Mouse (Mus musculus) CD4-positive, CD25-positive, alpha-beta regulatory T cell, adult 4 months (primary cell): ENCODE measurements around the gene Exoc3l. TPM values are rescaled to one million over a fixed set of nuclear protein-coding genes. Genes with fewer than 3 reads are reported as not detected.

Experiments used
- ATAC-seq: one replicate; pipeline ENCODE4 v1.8.0; 2017
- polyA plus RNA-seq, 2 experiments: library from polyadenylated mRNA; unstranded; fragments of 100-300 nt; shearing (Covaris generic); gene quantifications; one replicate each; pipeline ENCODE4 v1.2.1; 2017

Gene Exoc3l
- polyA plus RNA-seq, 2 experiments from 2014 or later, result 1.1 TPM; not detected in 1

DNA sequence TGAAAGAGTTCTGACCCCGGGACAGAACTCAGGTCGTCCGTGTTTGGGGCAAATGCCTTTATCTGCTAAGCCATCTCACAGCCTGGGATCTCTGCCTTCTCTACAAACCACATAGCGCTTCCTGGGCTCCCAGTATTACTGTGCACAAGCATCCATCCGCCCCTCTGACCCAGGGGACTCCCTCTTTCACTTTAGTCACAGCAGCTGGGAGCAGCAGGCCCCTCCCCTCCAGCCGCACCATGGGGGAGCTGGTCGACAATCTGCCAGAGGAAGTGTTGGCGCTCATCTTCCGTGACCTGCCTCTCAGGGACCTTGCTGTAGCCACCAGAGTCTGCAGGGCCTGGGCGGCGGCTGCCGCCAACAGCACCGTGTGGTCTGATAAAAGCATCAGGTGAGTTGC, 29.1 kb downstream of the Exoc3l start:
- peak; percentile 36 for ATAC-seq

DNA sequence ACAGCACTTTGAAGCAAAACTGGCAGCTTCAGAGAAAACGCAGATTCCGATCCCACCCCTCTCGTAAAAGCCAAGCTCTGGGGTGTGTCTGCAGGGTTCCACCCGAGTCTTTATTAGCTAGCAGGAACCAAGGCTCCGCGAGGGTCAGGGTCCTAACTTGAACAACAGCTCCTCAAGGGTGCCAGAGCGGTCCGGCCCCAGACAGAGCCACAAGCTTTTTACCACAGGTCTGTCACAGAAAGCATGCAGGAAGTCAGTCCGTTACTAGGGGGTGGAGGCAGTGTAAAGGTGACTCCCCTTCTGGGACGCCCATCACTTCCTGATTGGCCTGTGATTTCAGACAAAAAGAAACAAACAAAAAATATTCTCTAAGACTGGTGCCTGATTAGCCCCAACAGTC, 30.8 kb downstream of the Exoc3l start:
- ATAC-seq, result peak; percentile 78

DNA sequence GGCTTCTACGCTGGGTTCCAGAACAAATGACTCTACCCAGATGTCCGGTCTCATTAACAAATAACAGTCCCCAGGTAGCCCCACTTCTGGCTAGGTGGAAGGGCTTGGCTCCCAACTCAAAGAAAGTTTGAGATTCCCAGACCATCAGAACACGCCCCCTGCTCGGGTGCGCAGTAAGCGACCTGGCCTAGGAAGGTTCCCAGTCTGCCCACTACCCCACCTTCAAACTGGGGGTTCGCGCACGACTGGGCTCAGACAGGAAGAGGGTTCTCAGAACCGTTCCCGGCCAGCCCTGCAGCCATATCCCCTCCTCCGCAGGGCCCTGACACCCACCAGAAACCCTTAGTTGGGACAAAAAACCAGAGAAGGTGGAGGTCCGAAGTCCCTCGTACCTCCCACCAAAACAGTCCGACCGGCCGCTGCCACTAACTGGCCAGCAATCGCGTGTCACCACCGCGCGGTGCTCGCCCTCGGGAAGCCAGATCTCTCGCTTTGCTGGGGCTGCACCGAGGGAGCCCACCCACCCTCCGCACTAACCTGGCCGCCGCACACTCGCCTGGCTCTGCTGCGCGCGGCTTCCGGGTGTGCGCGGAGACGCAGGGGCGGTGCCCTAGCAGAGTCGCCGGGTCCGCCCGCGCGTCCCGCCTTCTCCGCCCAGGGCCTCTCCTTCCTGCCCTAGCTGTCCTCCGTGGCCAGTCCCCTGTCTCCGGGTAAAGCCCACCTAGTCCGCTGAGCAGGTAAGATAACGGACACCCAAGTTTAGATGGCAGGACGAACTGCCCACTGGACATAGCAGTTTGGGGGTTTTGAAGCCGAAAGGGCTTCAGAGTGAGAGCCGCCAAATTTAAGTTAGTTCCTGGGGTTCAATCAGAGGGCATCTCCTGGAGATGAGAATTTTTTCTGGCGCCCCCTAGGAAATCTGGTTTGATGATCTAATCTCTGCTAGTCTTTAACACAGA, 31.6 kb downstream of the Exoc3l start, which contains the start of the genes Tradd and Fbxl8:
Tradd (minus strand) TSS at position 586 of the 959 bp plus-strand sequence.
Fbxl8 (plus strand) TSS at position 625 of the 959 bp plus-strand sequence.
- ATAC-seq, result peak; percentile 72

DNA sequence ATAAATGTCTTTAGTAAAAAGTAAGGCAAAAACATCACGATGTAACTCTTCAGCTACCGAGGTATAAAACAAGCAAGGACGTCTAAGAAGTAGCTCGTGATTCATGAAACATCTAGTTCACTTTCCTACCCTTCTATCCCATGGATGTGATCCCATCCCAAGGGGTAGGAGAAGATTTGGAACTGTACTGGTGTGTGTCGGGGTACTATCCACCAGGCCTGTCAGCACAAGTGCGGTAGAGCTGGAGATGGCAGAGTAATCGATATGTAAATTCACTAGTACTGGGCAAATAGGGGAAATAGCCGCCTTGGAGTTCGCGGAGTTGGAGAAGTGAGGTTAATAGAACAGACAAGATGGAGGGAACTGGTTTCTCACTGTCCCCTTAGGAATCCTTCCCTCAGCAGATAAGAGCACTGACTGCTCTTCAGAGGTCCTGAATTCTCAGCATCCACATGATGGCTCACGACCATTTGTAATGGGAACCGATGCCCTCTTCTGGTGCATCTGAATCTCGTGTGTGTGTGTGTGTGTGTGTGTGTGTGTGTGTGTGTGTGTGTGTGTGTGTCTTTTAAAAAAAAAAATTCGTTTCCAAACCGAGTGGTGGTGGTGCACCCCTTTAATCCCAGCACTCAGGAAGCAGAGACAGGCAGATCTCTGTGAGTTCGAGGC, 32.5 kb downstream of the Exoc3l start:
- no peak for ATAC-seq

DNA sequence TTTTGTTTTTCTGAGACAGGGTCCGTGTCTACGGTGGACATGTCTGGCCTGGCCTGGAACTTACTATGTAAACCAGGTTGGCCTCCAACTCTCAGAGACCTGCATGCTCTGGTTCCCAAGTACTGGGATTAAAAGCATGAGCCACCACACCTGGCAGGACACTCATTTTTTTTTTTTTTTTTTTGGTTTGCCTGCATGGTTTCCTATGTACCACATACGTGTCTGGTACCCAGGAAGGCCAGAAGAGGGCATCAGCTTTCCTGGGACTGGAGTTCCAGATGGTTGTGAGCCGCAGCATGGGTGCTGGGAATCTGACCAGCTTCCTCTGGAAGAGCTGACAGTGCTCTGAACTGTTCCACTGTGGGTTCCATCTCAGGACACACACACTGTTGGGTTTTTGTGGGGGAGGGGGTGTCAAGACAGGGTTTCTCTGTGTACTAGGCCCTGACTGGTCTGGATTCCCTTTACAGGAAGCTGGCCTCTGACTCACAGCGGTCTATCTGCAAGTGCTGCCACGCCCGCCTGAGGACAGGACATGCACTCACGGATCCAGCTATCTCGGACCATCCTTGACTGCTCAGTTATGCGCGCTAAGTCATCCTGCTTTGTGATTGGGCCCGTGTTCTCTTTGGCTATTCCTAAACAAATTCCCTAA, 34.4 kb downstream of the Exoc3l start:
- no peak for ATAC-seq

DNA sequence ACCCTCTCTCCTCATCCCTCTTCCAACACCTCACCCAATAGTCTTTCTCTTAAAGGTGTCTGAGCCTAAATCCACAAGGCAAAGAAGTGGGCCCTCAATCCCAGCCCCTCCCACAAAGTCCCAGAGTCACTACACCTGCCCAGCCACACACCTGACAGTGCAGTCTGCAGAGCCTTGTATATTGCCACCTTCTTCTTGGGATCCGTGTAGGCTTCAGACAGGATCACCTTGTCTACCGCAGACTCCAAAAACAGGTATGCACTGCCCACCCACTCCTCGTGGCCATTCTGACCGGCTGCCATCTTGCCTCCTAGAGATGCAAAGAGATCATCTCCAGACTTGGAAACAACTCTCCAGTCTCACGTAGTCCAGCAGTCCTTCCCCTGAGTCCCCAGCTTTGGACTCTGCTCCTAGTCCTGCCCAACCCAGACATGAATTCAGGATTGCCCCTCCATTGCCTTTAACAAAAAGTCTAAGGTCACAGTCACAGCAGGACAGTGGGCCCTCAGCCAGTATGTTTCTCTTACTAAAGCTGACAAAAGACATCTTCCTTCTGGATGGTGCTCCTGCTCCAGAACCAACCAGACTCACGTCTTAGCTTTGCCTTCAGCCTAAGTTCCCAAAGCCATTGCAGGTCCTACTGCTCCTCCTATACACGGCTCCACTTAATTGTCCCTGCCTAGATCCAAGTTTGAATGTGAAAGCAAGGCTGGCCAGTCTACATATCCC, 35.4 kb downstream of the Exoc3l start:
- ATAC-seq, result no peak

DNA sequence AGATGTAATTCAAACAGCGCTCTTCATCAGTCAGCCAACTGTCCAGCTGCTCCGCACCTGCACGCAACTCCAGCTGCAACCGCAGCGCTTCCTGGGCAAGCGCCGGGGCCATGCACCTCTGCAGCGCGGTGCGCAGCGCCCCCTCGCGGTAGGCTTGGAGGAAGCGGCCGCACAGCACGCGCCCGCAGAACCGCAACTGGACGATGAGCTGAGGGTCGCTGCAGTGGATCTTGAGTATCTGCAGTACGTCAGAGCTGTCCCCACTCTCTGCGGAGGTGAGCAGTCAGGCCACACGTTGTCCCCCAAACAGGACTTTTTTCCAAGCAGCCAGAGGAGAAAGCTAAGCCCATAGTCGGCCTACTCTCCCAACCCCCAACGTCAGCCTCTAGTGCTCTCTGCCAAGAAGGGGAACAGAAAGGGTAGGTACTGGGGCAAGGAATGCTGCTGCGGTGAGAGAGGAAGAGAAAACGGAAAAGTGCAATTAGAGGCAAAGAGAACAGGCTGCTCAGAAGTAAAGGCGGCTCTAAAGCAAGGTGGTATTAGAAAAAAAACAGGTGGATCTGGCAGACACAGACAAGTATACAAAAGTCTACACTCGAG, 36.1 kb downstream of the Exoc3l start:
- peak; percentile 38 for ATAC-seq

DNA sequence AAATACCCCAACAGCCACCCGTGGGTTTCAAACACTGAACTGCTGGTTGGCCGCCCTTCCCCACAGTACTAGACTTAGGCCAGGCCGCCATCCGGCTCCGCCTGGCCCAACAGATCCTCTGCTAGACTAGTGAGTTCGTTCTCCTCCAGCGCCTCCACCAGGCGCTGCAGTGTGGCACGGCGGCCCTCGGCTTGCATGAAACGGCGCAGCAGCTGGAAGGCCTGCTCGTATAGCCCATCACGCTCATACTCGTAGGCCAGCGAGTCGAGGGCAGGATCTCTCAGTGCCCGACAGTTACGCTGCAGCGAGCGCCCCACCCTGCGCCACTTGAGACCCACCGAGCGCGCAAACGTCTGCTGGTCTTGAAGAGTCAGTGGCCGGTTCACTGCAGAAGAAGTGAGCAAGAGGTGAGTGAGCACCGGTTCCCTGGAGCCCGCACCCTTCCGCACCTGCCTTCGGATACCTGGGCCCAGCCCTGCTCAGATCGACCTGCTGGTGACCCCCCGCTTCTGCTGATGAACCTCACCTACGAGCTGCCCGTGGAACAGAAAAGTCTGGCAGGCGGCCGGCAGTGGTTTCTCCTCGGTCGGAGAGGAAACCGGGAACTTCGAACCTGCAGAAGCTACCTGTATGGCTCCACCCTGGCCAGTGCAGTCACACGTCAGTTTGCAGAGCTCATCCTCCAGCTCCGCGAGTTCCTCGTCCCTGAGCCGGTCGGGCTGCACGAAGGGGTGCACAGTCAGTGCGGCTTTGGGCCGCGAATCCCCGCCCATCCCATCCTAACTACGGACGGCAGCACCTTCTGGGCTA, 36.8 kb downstream of the Exoc3l start:
- no peak for ATAC-seq

DNA sequence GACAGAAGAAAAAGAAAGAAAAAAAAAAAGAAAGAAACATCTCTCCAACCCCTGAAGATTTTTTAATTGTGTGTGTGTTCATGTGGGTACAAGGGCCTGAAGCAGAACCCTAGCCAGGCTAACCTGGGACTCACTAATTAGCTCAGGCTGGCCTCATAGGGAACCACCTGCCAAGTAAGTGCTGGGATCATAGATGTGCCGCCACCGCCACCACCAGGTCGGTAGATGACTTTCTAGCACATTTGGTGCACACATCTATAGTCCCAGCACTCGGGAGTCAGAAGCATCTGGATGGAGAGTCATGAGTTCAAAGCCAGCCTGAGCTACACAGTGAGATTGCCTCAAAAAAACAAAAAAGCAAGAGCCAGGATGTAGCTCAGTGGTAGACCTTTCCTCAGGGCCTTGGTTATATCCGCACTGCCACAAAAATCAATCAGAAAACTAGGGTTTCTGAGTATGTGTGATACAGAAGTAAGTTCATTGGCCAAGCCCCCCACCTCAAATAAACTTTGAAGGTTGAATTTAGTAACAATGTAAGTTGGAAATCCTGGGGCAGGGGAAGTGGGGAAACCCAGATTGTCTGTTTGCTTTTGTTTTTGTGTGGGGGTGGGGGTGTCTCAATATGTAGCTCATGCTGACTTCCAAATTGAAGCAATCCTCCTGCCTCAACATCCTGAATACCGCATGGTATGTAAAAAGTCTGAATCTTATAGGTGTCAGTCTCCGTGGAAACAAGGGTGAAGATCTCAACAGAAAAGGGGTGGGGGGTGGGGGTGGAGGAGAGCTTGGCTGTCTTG, 38.4 kb downstream of the Exoc3l start:
- no peak for ATAC-seq

DNA sequence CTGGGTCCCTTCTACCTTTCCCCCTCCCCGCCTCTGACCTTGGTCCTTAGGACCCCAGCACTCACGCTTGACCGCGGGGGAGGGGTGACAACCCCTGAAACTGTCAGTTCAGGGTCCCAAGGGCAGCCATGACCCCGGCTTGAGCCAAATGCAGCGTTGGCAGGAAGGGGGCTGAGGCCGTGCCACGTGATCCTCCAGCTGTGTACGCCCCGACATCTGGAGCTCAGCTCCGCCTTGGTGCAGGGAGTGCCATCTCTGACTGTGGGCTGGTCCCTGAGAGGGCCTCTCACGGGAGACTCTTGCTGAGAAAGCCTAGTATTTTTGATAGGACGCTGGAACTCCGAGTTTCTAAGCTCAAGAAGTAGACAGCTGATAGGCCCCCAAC, 40.9 kb downstream of the Exoc3l start, which contains the start of gene B3gnt9:
B3gnt9 (minus strand) TSS at position 188 of the 385 bp plus-strand sequence.
- ATAC-seq, result peak; percentile 51

DNA sequence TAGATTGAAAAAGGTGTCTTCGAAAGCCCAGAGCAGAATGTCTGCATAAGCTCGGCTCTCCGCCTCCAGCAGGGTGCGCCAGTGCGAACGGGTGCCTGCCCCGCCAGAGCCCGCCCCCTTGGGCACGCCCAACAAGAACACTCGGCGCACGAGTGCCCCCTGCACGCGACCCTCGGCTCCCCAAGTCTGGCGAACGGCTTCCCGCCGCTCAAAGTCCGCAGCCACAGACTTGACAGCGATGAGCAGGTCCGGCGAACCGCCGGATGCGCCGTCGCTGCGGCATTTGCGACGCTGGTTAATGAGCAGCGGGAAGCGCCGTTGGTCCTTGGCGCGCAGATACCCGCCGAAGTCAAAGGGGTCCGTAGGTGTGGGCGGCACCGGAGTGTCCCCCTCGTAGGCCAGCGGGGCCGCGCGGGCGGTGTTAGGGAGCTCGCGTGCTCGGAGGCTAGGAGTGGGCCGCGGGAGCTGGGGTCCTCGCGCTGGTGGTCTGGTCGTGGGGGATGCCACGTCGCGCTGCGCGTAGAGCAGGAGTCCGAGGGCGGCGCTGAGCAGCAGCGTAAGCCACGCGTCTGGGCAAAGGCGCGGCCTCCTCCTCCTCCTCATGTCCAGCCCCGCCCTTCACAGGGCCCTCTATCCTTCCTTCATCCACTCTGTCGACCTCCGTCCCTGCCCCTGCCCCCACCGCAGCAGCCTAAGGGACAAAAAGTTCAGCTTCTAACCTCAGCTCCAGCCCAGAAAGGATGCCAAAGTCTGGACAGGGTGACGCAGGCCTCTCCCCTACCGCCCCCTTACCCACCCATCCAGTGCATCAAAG, 41.5 kb downstream of the Exoc3l start:
- ATAC-seq, result peak; percentile 88

DNA sequence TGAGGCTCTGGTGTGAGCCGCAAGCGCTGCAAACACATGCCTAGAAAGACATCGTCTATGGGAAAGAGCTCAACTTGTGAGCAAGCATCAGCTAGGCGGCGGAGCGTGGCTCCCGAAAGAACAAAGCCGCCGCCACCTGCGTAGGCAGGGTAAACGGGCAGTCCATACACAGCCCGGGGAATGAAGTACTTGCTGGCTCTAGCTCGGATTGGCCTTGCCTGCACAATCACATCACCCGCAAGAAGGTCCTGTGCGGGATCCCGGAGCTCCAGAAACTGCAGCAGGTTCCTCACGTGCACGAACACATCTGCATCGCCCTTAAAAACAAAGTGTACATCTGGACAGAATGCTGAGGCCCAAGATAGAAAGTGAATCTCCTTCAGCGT, 42.1 kb downstream of the Exoc3l start:
- no peak for ATAC-seq

DNA sequence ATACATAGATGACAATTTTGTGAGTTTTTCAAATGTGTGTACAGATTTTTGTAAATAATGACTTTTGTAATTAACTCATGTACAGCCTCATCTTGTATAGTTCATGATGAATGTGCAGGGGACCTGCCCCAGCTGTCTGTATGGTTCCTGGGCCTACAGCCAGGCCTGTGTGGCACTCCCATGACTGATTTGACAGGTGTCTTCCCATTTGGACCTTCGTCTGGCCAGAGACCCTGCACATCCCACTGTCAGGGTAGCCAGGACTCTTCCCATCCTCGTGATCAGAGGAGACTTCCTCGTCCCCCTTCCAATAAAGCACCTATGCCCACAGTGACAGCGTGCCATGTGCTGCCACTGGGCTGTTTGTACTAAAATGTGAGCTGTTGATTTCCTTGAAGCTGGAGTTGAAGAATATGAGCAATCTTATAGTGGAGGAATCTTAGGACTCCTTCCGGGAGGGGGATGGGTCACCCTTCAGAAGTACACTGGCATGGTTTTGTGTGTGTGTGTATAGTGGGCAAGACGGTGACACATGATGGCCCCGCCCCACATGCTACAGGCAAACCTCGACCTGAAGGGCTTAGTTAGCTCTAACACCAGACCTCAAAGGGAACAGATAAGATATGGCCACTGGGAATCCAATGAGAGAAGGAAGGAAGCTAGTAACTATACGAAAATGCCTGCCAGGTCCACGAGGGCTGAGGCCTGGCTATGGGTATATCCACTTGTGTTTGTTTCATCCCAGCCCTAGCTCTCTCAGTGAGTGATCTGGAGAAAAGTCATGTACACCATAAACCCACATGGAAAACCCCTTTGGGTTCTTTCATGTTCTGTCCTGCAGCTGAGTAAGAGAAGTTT, 43.0 kb downstream of the Exoc3l start:
- ATAC-seq, result no peak

DNA sequence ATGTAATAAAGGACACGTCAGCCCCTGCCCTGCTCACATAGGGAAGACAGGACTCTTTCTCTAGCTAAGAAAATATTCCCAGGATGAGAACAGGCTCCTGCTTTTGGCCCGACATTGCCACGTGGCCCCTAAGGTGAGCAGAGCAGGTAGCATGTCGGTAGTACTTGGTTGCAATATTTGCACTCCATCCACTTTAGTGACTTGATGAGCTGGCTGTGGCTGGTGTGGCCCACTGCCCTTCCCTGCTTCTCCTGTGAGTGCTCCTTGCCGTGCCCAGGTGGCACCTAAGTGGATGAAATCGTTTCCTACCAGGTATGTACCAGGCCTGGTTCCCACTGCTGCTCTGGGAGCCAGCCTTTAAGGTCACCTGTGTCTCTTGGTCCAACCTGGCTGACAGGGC, 43.9 kb downstream of the Exoc3l start:
- ATAC-seq, result no peak

DNA sequence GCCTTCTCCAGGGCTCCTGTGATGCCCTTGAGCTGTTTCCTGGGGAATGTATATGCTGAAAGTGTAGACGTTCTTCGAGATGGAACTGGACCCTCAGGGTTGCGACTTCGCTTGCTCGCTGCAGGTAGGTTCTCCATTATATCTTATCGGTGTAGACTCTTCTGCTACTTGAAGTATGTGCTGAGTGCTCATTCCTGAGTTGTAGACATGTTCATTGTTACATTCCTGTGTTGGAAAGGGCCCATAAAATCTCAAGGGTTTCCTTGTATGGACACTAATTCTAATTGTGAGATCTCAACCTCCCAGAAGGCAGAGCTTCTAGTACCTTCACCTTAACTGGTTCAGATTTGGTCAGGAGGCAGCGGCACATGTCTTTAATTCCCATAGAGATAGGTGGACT, 54.9 kb downstream of the Exoc3l start:
- ATAC-seq, result no peak
